8 mouse cellular contexts compared by ENCODE assay signal in the genomic region with DNA sequence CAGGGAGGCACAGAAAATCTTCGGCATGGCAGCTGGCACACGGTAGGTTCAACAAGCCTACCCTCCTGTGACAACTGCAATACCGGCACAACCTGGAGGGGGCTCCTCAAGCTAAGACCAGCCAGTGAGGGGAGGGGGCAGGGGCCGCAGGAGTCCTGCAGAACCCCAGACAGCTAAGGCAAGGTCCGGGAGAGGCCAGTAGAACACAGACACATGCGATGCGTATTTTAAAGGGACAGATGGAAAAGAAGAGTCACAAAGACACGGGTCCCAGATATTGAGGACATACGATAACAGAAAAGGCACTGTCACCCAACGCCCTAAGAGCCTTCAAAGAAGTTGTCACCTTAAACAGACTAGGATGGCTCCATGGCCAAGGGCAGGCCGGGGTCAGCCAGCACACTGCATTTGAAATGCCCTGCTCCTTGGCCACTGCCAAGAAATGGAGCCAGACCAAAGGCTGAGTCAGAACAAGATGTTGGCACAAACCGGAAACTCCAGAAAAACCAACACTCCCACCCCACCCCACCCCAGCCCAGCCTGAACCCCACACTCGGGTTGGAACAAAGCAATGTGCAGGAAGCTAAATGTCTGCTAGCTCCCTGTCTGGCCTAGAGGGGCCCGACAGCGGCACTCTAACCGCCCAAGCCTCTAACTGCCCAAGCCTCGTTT. TPM values are rescaled to one million over a fixed set of nuclear protein-coding genes. Genes with fewer than 3 reads are reported as not detected.
DNase-seq lines count a peak whose midpoint lies in the region; ATAC-seq lines count a peak whose summit lies in the region.

No protein-coding gene starts in this region.

- H3K4me1 ChIP-seq in hindbrain, embryonic 11.5 days (replicated peaks; ENCODE audit: control insufficient read depth, insufficient read depth, low read length): no peaks in the 10 kb centered on the region
- no peaks in the 10 kb centered on the region for H3K4me1 ChIP-seq in hindbrain, embryonic 13.5 days (replicated peaks)
- no peaks in the 10 kb centered on the region for H3K4me1 ChIP-seq in forebrain, embryonic 10.5 days

- H3K36me3 ChIP-seq in hindbrain, embryonic 11.5 days (ENCODE audit: control insufficient read depth, insufficient read depth, low read length): peaks cover 2% of the 10 kb centered on the region; the same call in 1 of the 2 replicates
- H3K36me3 ChIP-seq in hindbrain, embryonic 13.5 days: peaks cover 68% of the 10 kb centered on the region
- peaks cover 97% of the 10 kb centered on the region for H3K36me3 ChIP-seq in forebrain, embryonic 10.5 days (replicated peaks)

- DNase-seq in hindbrain, embryonic 11.5 days (ENCODE audit: low spot score): peak; percentile 37
- DNase-seq in 3T3-L1 (ENCODE audit: low read depth, low spot score): peak; percentile 65
- peak; percentile 48 for DNase-seq in MN1 (ENCODE audit: low spot score)
- peak; percentile 27 for DNase-seq in induced T-regulatory cell, adult 2 months (ENCODE audit: low read depth)
- peak; percentile 82 for DNase-seq in thymus, postnatal 4 days
- no peak for DNase-seq in natural killer cell, adult 2 months (ENCODE audit: low spot score in 2 of 2)
- DNase-seq in forebrain, embryonic 10.5 days (ENCODE audit: extremely low spot score, low spot score): no peak

- H3K27ac ChIP-seq in hindbrain, embryonic 11.5 days (ENCODE audit: low read depth, low read length): no peak overlapping the region
- no peak overlapping the region for H3K27ac ChIP-seq in hindbrain, embryonic 13.5 days
- H3K27ac ChIP-seq in forebrain, embryonic 10.5 days: no peak overlapping the region

- H3K9me3 ChIP-seq in hindbrain, embryonic 11.5 days (ENCODE audit: control insufficient read depth, low read length): no peaks in the 10 kb centered on the region
- no peaks in the 10 kb centered on the region for H3K9me3 ChIP-seq in hindbrain, embryonic 13.5 days
- no peaks in the 10 kb centered on the region for H3K9me3 ChIP-seq in forebrain, embryonic 10.5 days

- H3K9ac ChIP-seq in hindbrain, embryonic 11.5 days (ENCODE audit: low read depth, low read length): no peak overlapping the region
- H3K9ac ChIP-seq in hindbrain, embryonic 13.5 days: no peak overlapping the region

- 83% methylated on average over 17 of the region's 17 CpGs for WGBS in hindbrain, embryonic 11.5 days
- 80% methylated on average over 17 of the region's 17 CpGs for WGBS in hindbrain, embryonic 13.5 days
- WGBS in forebrain, embryonic 10.5 days: 84% methylated on average over 17 of the region's 17 CpGs

- H3K4me2 ChIP-seq in hindbrain, embryonic 11.5 days (replicated peaks; ENCODE audit: low read depth, low read length): no peak overlapping the region
- H3K4me2 ChIP-seq in hindbrain, embryonic 13.5 days: no peak overlapping the region

- ATAC-seq in hindbrain, embryonic 11.5 days (ENCODE audit: low FRiP score): no peak
- no peak for ATAC-seq in hindbrain, embryonic 13.5 days (ENCODE audit: low FRiP score)

- H3K27me3 ChIP-seq in hindbrain, embryonic 11.5 days (ENCODE audit: control insufficient read depth, insufficient read depth, low read length): no peaks in the 10 kb centered on the region
- H3K27me3 ChIP-seq in hindbrain, embryonic 13.5 days: no peaks in the 10 kb centered on the region
- H3K27me3 ChIP-seq in forebrain, embryonic 10.5 days (ENCODE audit: poor library complexity, severe bottlenecking): no peaks in the 10 kb centered on the region

- H3K4me3 ChIP-seq in hindbrain, embryonic 11.5 days (ENCODE audit: low read depth, low read length): no peak overlapping the region
- H3K4me3 ChIP-seq in hindbrain, embryonic 13.5 days: no peak overlapping the region
- H3K4me3 ChIP-seq in forebrain, embryonic 10.5 days: no peak overlapping the region

RNA-seq across cellular contexts. Expression of a gene that starts 53.4 kb away (rescaled TPM):
- polyA plus RNA-seq in hindbrain, embryonic 11.5 days (2014; fragmentation: Nextera tagmentation; extraction: Ambion mirVana): 106 and 116 TPM in 2 replicates
- 58.4 and 63.4 TPM in 2 replicates for polyA plus RNA-seq in hindbrain, embryonic 13.5 days (2015; fragmentation: Nextera tagmentation; extraction: Ambion mirVana)
- polyA plus RNA-seq in forebrain, embryonic 10.5 days (2016; fragmentation: Nextera tagmentation; extraction: Ambion mirVana): 135 TPM in 2 replicates

Comparison
In these comparisons a context has a peak if more than half of its experiments do, and no peak if none do; other contexts are left out.
1. DNase-seq: peak in hindbrain, embryonic 11.5 days (single experiment), 3T3-L1 (single experiment), MN1 (single experiment), induced T-regulatory cell, adult 2 months (single experiment) and thymus, postnatal 4 days (single experiment); none in natural killer cell, adult 2 months (0 of 2) and forebrain, embryonic 10.5 days (single experiment).